Mouse (Mus musculus) E14TG2a.4 (cell line): ENCODE measurements at regions not wholly inside any gene's neighbourhood (a gene's known extent, or its start where the extent isn't known, plus 50 kb on each side); places are given as distances from the start of the nearest gene placed in this dataset.

Source experiments
- CTCF ChIP-seq: conservative IDR thresholded peaks from 2 replicates; pipeline ENCODE4 v1.5.1; 2014; ENCODE audit warnings: low read length
- NANOG ChIP-seq: IDR thresholded peaks from 2 replicates; pipeline ENCODE4 v1.6.1; 2014; ENCODE audit warnings: borderline replicate concordance, low read length, mixed read lengths

DNA sequence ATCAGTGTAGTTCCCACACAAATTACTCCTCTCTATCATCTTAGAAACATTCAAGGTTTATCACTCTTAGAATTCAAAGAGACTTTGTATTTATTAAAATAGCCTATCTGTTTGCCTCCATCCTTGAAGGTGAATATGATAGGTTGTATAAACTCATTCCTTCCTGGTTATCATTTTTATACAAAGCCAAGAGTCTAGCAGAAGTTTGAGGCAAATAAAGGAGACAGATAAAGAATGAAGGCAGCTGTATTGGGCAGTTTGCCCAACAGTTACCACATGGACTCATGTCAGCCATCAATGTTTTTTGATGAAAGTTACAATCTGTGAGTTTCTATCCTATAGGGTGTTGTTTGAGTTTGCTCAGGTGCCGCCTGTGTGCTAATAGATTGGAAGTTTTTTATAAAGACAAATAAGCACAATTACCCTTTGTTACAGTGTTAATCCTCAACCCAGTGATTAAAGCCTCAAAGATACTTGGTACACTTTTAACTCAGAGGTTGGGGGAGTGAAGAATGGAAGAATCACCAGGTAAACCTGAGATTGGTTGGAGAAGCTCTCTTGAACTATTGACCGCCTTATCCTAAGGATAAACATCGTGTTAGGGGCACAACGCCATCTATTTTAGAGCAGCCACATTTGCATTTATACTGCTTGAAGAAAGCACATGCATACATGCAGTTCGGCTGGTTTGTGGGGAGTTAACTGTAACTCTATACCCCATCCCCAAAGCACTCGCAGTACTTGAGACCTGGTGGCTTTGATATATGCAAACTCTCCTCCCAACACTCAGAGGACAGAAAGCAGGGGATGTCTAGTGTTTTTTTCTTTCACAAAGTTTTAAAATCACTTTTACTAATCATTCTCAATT, 175.6 kb upstream of the Gm11114 start:
- TF ChIP-seq CTCF (no peak), NANOG (no peak)
